Mouse (Mus musculus) liver, adult 2 months (tissue): ENCODE results near the gene Usp48.

Experiments
- CTCF ChIP-seq: fragments of 200-500 bp; IDR thresholded peaks from 2 replicates; pipeline ENCODE4 v1.5.1; 2011; ENCODE audit warnings: low read depth, low read length, control low read depth
- POLR2A ChIP-seq: fragments of 200-500 bp; IDR thresholded peaks from 2 replicates; pipeline ENCODE4 v1.6.1; 2011; ENCODE audit warnings: low read length, control low read depth; ENCODE audit not compliant: insufficient read depth; ENCODE audit errors: extremely low read depth

DNA sequence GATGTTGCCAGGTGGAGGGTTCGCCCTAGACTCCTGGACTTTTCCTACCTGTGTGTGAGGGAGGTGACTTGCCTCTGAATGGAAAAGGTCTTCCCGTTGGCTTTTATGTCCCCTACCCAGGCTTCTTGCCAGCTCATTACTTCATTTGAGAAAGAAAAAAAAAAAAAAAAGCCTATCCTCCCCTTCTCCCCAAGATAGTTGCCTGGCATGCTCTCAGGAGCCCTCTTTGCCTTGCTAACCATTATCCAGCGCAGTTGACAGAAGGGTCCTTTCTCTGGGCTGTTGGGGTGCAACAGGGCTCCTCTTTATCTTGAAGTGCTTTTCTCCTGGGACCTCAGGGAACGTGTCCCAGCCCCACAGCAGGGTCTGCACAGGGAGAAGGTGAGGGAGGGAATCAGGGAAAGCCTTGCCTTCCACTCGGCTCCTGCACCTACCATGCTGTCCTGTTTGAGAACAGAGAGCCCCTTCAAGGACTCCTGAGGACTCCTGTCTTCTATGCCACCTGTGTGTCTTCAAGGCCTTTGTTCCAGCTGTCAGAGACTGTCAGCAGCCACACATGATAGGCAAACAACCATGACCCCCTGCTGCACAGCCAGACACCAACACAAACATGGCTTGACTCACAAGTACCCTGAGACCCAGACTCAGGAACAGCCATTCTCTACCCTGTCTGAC is 72.9 kb downstream of the Usp48 start:
- TF ChIP-seq CTCF (no peak), POLR2A (no peak)
